Mouse (Mus musculus) central nervous system, embryonic 14 days (tissue): ENCODE results near the gene Clhc1. TPM values are rescaled to one million over a fixed set of nuclear protein-coding genes. Genes with fewer than 3 reads are reported as not detected.

Source experiments
- polyA plus RNA-seq: library from polyadenylated mRNA; depleted of rRNA; stranded (reverse); fragments of >200 nt; gene quantifications from 2 replicates; pipeline ENCODE4 v1.2.3, GENCODE M21; 2012; rRNA removed

The Clhc1 gene
- 0.15 and 0.23 TPM in 2 replicates for polyA plus RNA-seq

GRCm38 (mm10) chr11:29547752-29548503 lies at the start of gene Clhc1, which contains the start of gene Rps27a:
TSS of gene Clhc1 (plus strand) at chr11:29547950.
TSS of gene Rps27a (minus strand) at chr11:29548109.

GRCm38 (mm10) chr11:29514682-29515412 lies 32.9 kb upstream of the Clhc1 start, which contains the start of gene Prorsd1:
TSS of gene Prorsd1 (minus strand) at chr11:29515033.

DNA sequence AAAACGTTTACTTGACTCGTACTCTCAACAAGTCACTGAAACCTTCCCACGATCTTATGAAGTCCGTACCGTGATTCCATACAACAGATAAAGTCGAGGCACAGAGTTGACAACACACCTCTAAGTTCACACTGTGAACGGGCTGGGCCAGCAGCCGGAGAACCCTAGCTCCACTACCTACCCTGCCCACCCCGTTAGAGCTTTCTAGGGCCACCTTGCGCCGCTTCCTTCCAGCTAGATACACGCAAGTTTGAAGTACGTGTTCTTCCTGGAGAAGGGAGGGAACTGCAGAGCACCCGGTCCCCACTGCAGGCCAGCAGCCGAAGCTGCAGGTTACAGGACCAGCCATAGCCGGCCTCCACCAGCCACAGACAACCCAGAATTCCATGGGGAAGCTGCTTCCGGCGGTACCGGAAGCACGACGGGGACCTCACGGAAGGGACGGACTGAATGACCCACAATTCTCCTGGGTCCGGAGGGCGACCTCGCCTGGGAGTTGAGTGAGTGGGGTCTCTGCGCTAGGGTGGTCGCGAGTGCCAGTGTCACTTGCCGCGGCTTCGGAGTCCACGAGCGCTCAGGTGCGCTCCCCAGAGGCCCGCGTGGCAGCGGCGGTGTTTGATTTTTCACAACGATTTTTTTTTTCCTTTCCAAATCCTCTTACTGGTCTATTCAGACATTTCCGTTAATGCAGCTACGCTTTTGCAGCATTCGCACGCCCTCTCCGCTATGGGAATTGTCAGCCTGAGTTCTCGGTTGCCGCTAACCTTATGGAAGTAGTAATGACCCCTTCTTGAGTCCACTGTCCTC lies 21.6 kb upstream of the Clhc1 start, which contains the start of gene Mtif2:
TSS of gene Mtif2 (plus strand) at position 421 of the 807 bp plus-strand sequence.

Other genes with a start within 250 kb of the Clhc1 start
- gene Ccdc88a, start 174.3 kb upstream of the Clhc1 start, polyA plus RNA-seq = 24.7 and 29.4 TPM in 2 replicates
- 5.4 and 7.2 TPM in 2 replicates for gene Prorsd1, start 32.9 kb upstream of the Clhc1 start, polyA plus RNA-seq
- 30.7 and 36.0 TPM in 2 replicates for gene Mtif2, start 21.5 kb upstream of the Clhc1 start, polyA plus RNA-seq
- 1,086 and 1,219 TPM in 2 replicates for gene Rps27a, start 159 bp downstream of the Clhc1 start, polyA plus RNA-seq
- 278 and 296 TPM in 2 replicates for gene Rtn4, start 145.0 kb downstream of the Clhc1 start, polyA plus RNA-seq